Mouse (Mus musculus): ENCODE data around the gene Ccdc127.

Ccdc127 gene

GRCm38 (mm10) chr13:74390371-74390990 is 40.4 kb downstream of the Ccdc127 start, which contains the start of gene Zfp72:
Gene Zfp72, minus strand, starts transcription at chr13:74390836.
- DNase-seq (ENCODE audit: low spot score): peak; percentile 35

DNA sequence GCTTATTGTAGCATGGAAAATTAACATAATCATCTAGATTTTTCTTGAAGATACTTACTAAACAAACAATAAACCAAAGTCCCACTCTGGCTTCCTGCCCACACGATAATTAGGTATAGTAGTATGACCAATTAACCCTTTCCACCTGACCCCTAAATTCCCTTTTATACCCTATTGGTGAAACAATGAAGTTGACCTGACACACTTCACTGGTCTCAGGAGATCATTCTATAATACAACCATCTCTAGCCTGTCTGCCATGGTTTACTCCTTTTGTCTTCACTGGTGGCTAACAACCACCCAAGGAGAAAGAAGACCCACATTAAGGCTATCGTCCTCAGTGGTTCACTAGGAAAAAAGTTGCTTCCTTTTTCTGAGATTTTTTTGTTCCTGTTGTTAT is 41.0 kb downstream of the Ccdc127 start:
- no peak for DNase-seq (ENCODE audit: low spot score)

DNA sequence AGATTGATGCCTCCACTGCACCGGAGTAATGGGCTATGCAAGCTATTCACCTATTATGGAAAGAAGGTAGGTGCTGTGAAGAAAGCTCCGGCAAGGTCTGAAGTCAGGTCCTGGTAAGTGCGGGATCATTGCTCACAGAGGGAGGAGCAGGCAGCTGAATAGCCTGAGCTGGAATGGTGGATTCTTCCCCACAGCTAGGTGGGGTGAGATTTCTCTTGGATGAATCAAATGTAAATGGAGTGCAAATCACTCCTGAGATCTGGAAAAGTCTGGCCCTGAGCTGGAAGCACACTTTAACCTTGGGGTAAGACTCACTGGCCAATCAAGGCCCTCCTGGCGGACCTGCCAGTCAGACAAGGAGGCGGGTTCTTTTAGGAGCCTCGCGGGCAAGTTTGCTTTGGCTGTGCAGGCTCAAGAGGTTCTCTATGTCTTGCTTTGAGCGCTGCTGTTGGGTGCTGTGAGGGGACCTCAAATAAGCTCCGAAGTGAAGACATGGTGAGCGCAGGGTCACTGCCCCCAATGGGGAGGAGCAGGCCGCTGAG is 49.3 kb downstream of the Ccdc127 start, which contains the start of gene Ftl1-ps1:
Gene Ftl1-ps1, plus strand, starts transcription at position 397 of the 542 bp plus-strand sequence.
- DNase-seq (ENCODE audit: low spot score): no peak
